Mouse (Mus musculus) liver, embryonic 15.5 days (tissue): Measurements from ENCODE around the gene BC005537. TPM values are rescaled to one million over a fixed set of nuclear protein-coding genes. Genes with fewer than 3 reads are reported as not detected.
"Not testable (repeated sequence)": the region's sequence is repeated elsewhere in the genome, so short reads cannot be mapped to it uniquely, and the experiment has no call there.

Source experiments
- ATAC-seq: fragments of 200-750 bp; cut with Nextera tagmentation; 2 replicates; pipeline ENCODE4 v1.8.0; 2017; ENCODE audit warnings: moderate number of reproducible peaks, mild to moderate bottlenecking, moderate library complexity; ENCODE audit not compliant: insufficient read depth
- H3K27ac ChIP-seq: fragments of 300-500 bp; sonication (generic); replicated peaks from 2 replicates; pipeline ENCODE4 v1.5.1; 2015; ENCODE audit warnings: mild to moderate bottlenecking, inconsistent platforms
- H3K27me3 ChIP-seq: fragments of 300-500 bp; sonication (generic); 2 replicates; pipeline ENCODE4 v1.6.1; 2015; ENCODE audit warnings: mild to moderate bottlenecking, inconsistent platforms
- H3K36me3 ChIP-seq: fragments of 300-500 bp; sonication (generic); replicated peaks from 2 replicates; pipeline ENCODE4 v1.6.1; 2015; ENCODE audit warnings: moderate library complexity, mild to moderate bottlenecking, inconsistent platforms
- H3K4me1 ChIP-seq: fragments of 300-500 bp; sonication (generic); replicated peaks from 2 replicates; pipeline ENCODE4 v1.6.1; 2015; ENCODE audit warnings: inconsistent platforms
- H3K4me2 ChIP-seq: fragments of 300-500 bp; sonication (generic); 2 replicates; pipeline ENCODE4 v1.6.1; 2015; ENCODE audit warnings: moderate library complexity, mild to moderate bottlenecking, inconsistent platforms
- H3K4me3 ChIP-seq: fragments of 300-500 bp; sonication (generic); replicated peaks from 2 replicates; pipeline ENCODE4 v1.5.1; 2015; ENCODE audit warnings: mild to moderate bottlenecking, inconsistent platforms
- H3K9ac ChIP-seq: fragments of 300-500 bp; sonication (generic); 2 replicates; pipeline ENCODE4 v1.6.1; 2015; ENCODE audit warnings: moderate library complexity, mild to moderate bottlenecking, inconsistent platforms
- H3K9me3 ChIP-seq: fragments of 300-500 bp; sonication (generic); replicated peaks from 2 replicates; pipeline ENCODE4 v1.6.1; 2016; ENCODE audit warnings: inconsistent platforms
- WGBS: fragments of 180-500 bp; shearing (Covaris S2); methylation state at CpG from one replicate; pipeline ENCODE4 v1.1.7; 2015; ENCODE audit warnings: mixed read lengths; ENCODE audit not compliant: insufficient replicate concordance; 5-methylcytosine and 5-hydroxymethylcytosine counted together
- polyA plus RNA-seq: library from polyadenylated mRNA; unstranded; fragments of >200 nt; fragmentation: Nextera tagmentation; extraction: Ambion mirVana; gene quantifications from 2 replicates; pipeline ENCODE4 v1.2.1, GENCODE M21; 2015

The BC005537 gene
- polyA plus RNA-seq = 8.3 and 11.3 TPM in 2 replicates

- Histone ChIP-seq H3K9me3 (no peaks in the 10 kb centered on the region), H3K27ac (peak within 1 kb of the TSS; percentile 100), H3K4me3 (peak within 1 kb of the TSS; percentile 94), H3K27me3 (no peaks in the 10 kb centered on the region), H3K4me2 (peak within 1 kb of the TSS; percentile 89), H3K9ac (peak within 1 kb of the TSS; percentile 100), H3K36me3 (peaks cover 16% of the 10 kb centered on the region), H3K4me1 (peaks cover 29% of the 10 kb centered on the region)
- ATAC-seq = peak; percentile 33
- under 1% methylated on average over 72 of the region's 74 CpGs for WGBS
Observed at GRCm38 (mm10) chr13:24801308-24801921, at the start of gene BC005537. BC005537 (plus strand) TSS chr13:24801657.

- Histone ChIP-seq H3K9ac (no peak overlapping the region), H3K9me3 (no peaks in the 10 kb centered on the region), H3K36me3 (peaks cover 79% of the 10 kb centered on the region), H3K27me3 (no peaks in the 10 kb centered on the region), H3K27ac (no peak overlapping the region), H3K4me1 (peaks cover 24% of the 10 kb centered on the region), H3K4me3 (no peak overlapping the region), H3K4me2 (no peak overlapping the region)
- 86% methylated on average over 3 of the region's 3 CpGs for WGBS
- ATAC-seq = no peak
Observed at GRCm38 (mm10) chr13:24756756-24757155, 44.7 kb upstream of the BC005537 start.

- Histone ChIP-seq H3K9me3 (no peaks in the 10 kb centered on the region), H3K27ac (no peak overlapping the region), H3K9ac (no peak overlapping the region), H3K4me2 (no peak overlapping the region), H3K36me3 (peaks cover 67% of the 10 kb centered on the region), H3K4me3 (no peak overlapping the region), H3K4me1 (peaks cover 36% of the 10 kb centered on the region), H3K27me3 (no peaks in the 10 kb centered on the region)
- WGBS = 43% methylated on average over 12 of the region's 12 CpGs
- ATAC-seq = no peak
Observed at GRCm38 (mm10) chr13:24757820-24758564, 43.5 kb upstream of the BC005537 start.

- no peaks in the 10 kb centered on the region for H3K9me3 ChIP-seq
- H3K27me3 ChIP-seq = no peaks in the 10 kb centered on the region
- peaks cover 40% of the 10 kb centered on the region for H3K4me1 ChIP-seq
- 56% methylated on average over 10 of the region's 10 CpGs for WGBS
- no peak for ATAC-seq
- H3K4me3 ChIP-seq = peak overlapping the region; percentile 99
- H3K36me3 ChIP-seq = peaks cover 54% of the 10 kb centered on the region
- H3K27ac ChIP-seq = no peak overlapping the region
- peak overlapping the region; percentile 84 for H3K4me2 ChIP-seq
- no peak overlapping the region for H3K9ac ChIP-seq
Observed at GRCm38 (mm10) chr13:24759451-24759850, 42.0 kb upstream of the BC005537 start.

GRCm38 (mm10) chr13:24760351-24760870 lies 41.0 kb upstream of the BC005537 start:
- Histone ChIP-seq H3K4me3 (peak overlapping the region; percentile 99), H3K9ac (peak overlapping the region; percentile 98), H3K9me3 (no peaks in the 10 kb centered on the region), H3K27me3 (no peaks in the 10 kb centered on the region), H3K4me1 (peaks cover 40% of the 10 kb centered on the region), H3K4me2 (peak overlapping the region; percentile 84), H3K27ac (peak overlapping the region; percentile 99), H3K36me3 (peaks cover 44% of the 10 kb centered on the region)
- 55% methylated on average over 5 of the region's 5 CpGs for WGBS
- no peak for ATAC-seq

GRCm38 (mm10) chr13:24761083-24761402 lies 40.4 kb upstream of the BC005537 start:
- H3K9ac ChIP-seq = peak overlapping the region; percentile 98
- no peak for ATAC-seq
- peak overlapping the region; percentile 99 for H3K27ac ChIP-seq
- H3K27me3 ChIP-seq = no peaks in the 10 kb centered on the region
- peaks cover 38% of the 10 kb centered on the region for H3K36me3 ChIP-seq
- no peaks in the 10 kb centered on the region for H3K9me3 ChIP-seq
- 1% methylated on average over 10 of the region's 10 CpGs for WGBS
- peak overlapping the region; percentile 84 for H3K4me2 ChIP-seq
- peak overlapping the region; percentile 99 for H3K4me3 ChIP-seq
- peaks cover 40% of the 10 kb centered on the region for H3K4me1 ChIP-seq

GRCm38 (mm10) chr13:24761403-24762227 lies 39.8 kb upstream of the BC005537 start, which contains the start of gene Gmnn:
Gmnn (minus strand) TSS chr13:24761923.
- WGBS = under 1% methylated on average over 79 of the region's 79 CpGs
- Histone ChIP-seq H3K27ac (peak within 1 kb of the TSS; percentile 99), H3K4me1 (peaks cover 40% of the 10 kb centered on the region), H3K9me3 (no peaks in the 10 kb centered on the region), H3K9ac (peak within 1 kb of the TSS; percentile 98), H3K36me3 (peaks cover 32% of the 10 kb centered on the region), H3K4me3 (peak within 1 kb of the TSS; percentile 99), H3K4me2 (peak within 1 kb of the TSS; percentile 84), H3K27me3 (no peaks in the 10 kb centered on the region)
- ATAC-seq = peak; percentile 98

- Histone ChIP-seq H3K4me1 (peaks cover 40% of the 10 kb centered on the region), H3K9ac (peak overlapping the region; percentile 98), H3K27me3 (no peaks in the 10 kb centered on the region), H3K4me3 (peak overlapping the region; percentile 99), H3K27ac (peak overlapping the region; percentile 99), H3K36me3 (peaks cover 26% of the 10 kb centered on the region), H3K4me2 (peak overlapping the region; percentile 84), H3K9me3 (no peaks in the 10 kb centered on the region)
- ATAC-seq = no peak
- WGBS = 11% methylated on average over 4 of the region's 4 CpGs
Observed at GRCm38 (mm10) chr13:24762254-24762653, 39.2 kb upstream of the BC005537 start.

GRCm38 (mm10) chr13:24767809-24768208 lies 33.6 kb upstream of the BC005537 start:
- not testable (repeated sequence) for H3K9ac ChIP-seq, H3K27me3 ChIP-seq, H3K4me1 ChIP-seq, ATAC-seq, H3K27ac ChIP-seq, H3K36me3 ChIP-seq, H3K4me2 ChIP-seq, H3K4me3 ChIP-seq, H3K9me3 ChIP-seq
- 53% methylated on average over 4 of the region's 4 CpGs for WGBS

GRCm38 (mm10) chr13:24771482-24771881 lies 30.0 kb upstream of the BC005537 start:
- H3K27me3 ChIP-seq, H3K36me3 ChIP-seq, H3K4me1 ChIP-seq, H3K27ac ChIP-seq, H3K9me3 ChIP-seq, H3K9ac ChIP-seq, H3K4me3 ChIP-seq, H3K4me2 ChIP-seq, ATAC-seq: not testable (repeated sequence)
- 81% methylated on average over 10 of the region's 10 CpGs for WGBS
